Mouse (Mus musculus) small intestine, adult 2 months (tissue): ENCODE measurements at regions not wholly inside any gene's neighbourhood (a gene's known extent, or its start where the extent isn't known, plus 50 kb on each side); places are given as distances from the start of the nearest gene placed in this dataset.

Source experiments
- CTCF ChIP-seq: fragments of 200-500 bp; IDR thresholded peaks from 2 replicates; pipeline ENCODE4 v1.5.1; 2012; ENCODE audit warnings: low read depth, mild to moderate bottlenecking, control low read depth, inconsistent platforms, low read length, moderate library complexity, mixed read lengths; ENCODE audit not compliant: insufficient replicate concordance, insufficient read length; ENCODE audit errors: extremely low read depth
- POLR2A ChIP-seq: fragments of 200-500 bp; IDR thresholded peaks from 2 replicates; pipeline ENCODE4 v1.6.1; 2012; ENCODE audit warnings: low read depth, mild to moderate bottlenecking, control low read depth, inconsistent platforms, low read length, moderate library complexity

GRCm38 (mm10) chr8:26784381-26784780 is 192.7 kb upstream of the Zfp703 start:
- TF ChIP-seq CTCF: no peak
- TF ChIP-seq POLR2A: no peak
